8 mouse cellular contexts compared by ENCODE assay signal in genomic region chr4:155121915-155122443, GRCm38 (mm10). TPM values are rescaled to one million over a fixed set of nuclear protein-coding genes. Genes with fewer than 3 reads are reported as not detected.
DNase-seq lines count a peak whose midpoint lies in the region; ATAC-seq lines count a peak whose summit lies in the region.

No protein-coding gene starts in this region.

- H3K9ac ChIP-seq in heart, embryonic 16.5 days (ENCODE audit: low read length) = peak overlapping the region; percentile 7; the same call in 1 of the 2 replicates
- peak overlapping the region; percentile 39 for H3K9ac ChIP-seq in embryonic facial prominence, embryonic 12.5 days
- no peak overlapping the region for H3K9ac ChIP-seq in hindbrain, embryonic 13.5 days
- H3K9ac ChIP-seq in midbrain, embryonic 16.5 days (ENCODE audit: low read depth, low read length) = peak overlapping the region; percentile 42; the same call in 1 of the 2 replicates

- 61% methylated on average over 6 of the region's 6 CpGs for WGBS in heart, embryonic 16.5 days
- 70% methylated on average over 6 of the region's 6 CpGs for WGBS in embryonic facial prominence, embryonic 12.5 days
- 90% methylated on average over 6 of the region's 6 CpGs for WGBS in hindbrain, embryonic 13.5 days
- whole genome bisulfite sequencing in midbrain, embryonic 16.5 days = 78% methylated on average over 6 of the region's 6 CpGs

- peak overlapping the region; percentile 33; the same call in 1 of the 2 replicates for H3K4me2 ChIP-seq in heart, embryonic 16.5 days (ENCODE audit: low read depth, low read length)
- 0 out of 2 replicates have a peak overlapping the region, but pooled peaks have one; percentile 30 for H3K4me2 ChIP-seq in embryonic facial prominence, embryonic 12.5 days (replicated peaks)
- 0 out of 2 replicates have a peak overlapping the region, but pooled peaks have one; percentile 21 for H3K4me2 ChIP-seq in hindbrain, embryonic 13.5 days
- no peak overlapping the region; the same call in 1 of the 2 replicates for H3K4me2 ChIP-seq in midbrain, embryonic 16.5 days (ENCODE audit: low read length)

- DNase-seq in heart, adult 8-10 months (ENCODE audit: low spot score) = no peak
- no peak for DNase-seq in testis, postnatal 10 days (ENCODE audit: low spot score)
- DNase-seq in embryo, embryonic 9.5 days (ENCODE audit: extremely low spot score) = no peak
- DNase-seq in gastrocnemius, postnatal 25 days = no peak

- H3K36me3 ChIP-seq in heart, embryonic 16.5 days (ENCODE audit: control insufficient read depth, insufficient read depth) = no peaks in the 10 kb centered on the region
- no peaks in the 10 kb centered on the region for H3K36me3 ChIP-seq in embryonic facial prominence, embryonic 12.5 days
- no peaks in the 10 kb centered on the region for H3K36me3 ChIP-seq in hindbrain, embryonic 13.5 days
- no peaks in the 10 kb centered on the region for H3K36me3 ChIP-seq in midbrain, embryonic 16.5 days (ENCODE audit: control insufficient read depth, insufficient read depth, low read length)

- H3K27ac ChIP-seq in heart, embryonic 16.5 days (ENCODE audit: low read length) = peak overlapping the region; percentile 78
- H3K27ac ChIP-seq in embryonic facial prominence, embryonic 12.5 days = peak overlapping the region; percentile 94
- H3K27ac ChIP-seq in hindbrain, embryonic 13.5 days = peak overlapping the region; percentile 77
- 0 out of 2 replicates have a peak overlapping the region, but pooled peaks have one; percentile 43 for H3K27ac ChIP-seq in midbrain, embryonic 16.5 days (ENCODE audit: low read length)

- ATAC-seq in heart, embryonic 16.5 days (replicated peaks; ENCODE audit: extremely low read depth, insufficient read depth, low FRiP score) = no peak; the same call in 1 of the 2 replicates
- ATAC-seq in embryonic facial prominence, embryonic 12.5 days (ENCODE audit: insufficient number of reproducible peaks, insufficient read depth, low FRiP score, low TSS enrichment) = peak; percentile 12
- peak; percentile 8; the same call in 1 of the 2 replicates for ATAC-seq in hindbrain, embryonic 13.5 days (ENCODE audit: low FRiP score)
- ATAC-seq in midbrain, embryonic 16.5 days = peak; percentile 12; the same call in 1 of the 2 replicates

- peaks cover 41% of the 10 kb centered on the region for H3K4me1 ChIP-seq in heart, embryonic 16.5 days (ENCODE audit: control insufficient read depth, insufficient read depth, low read length)
- peaks cover 27% of the 10 kb centered on the region for H3K4me1 ChIP-seq in embryonic facial prominence, embryonic 12.5 days
- peaks cover 48% of the 10 kb centered on the region for H3K4me1 ChIP-seq in hindbrain, embryonic 13.5 days (replicated peaks)
- peaks cover 14% of the 10 kb centered on the region for H3K4me1 ChIP-seq in midbrain, embryonic 16.5 days (ENCODE audit: control insufficient read depth, insufficient read depth, low read length)

- H3K4me3 ChIP-seq in heart, embryonic 16.5 days (ENCODE audit: low read length) = no peak overlapping the region
- H3K4me3 ChIP-seq in embryonic facial prominence, embryonic 12.5 days = no peak overlapping the region
- H3K4me3 ChIP-seq in hindbrain, embryonic 13.5 days = no peak overlapping the region
- H3K4me3 ChIP-seq in midbrain, embryonic 16.5 days (ENCODE audit: low read depth, low read length) = no peak overlapping the region

- H3K27me3 ChIP-seq in heart, embryonic 16.5 days (ENCODE audit: control insufficient read depth, insufficient read depth, low read length) = no peaks in the 10 kb centered on the region
- no peaks in the 10 kb centered on the region for H3K27me3 ChIP-seq in embryonic facial prominence, embryonic 12.5 days
- H3K27me3 ChIP-seq in hindbrain, embryonic 13.5 days = no peaks in the 10 kb centered on the region
- H3K27me3 ChIP-seq in midbrain, embryonic 16.5 days (ENCODE audit: control insufficient read depth, insufficient read depth, low read depth, low read length) = no peaks in the 10 kb centered on the region

- no peaks in the 10 kb centered on the region for H3K9me3 ChIP-seq in heart, embryonic 16.5 days (replicated peaks; ENCODE audit: control insufficient read depth, low read length)
- no peaks in the 10 kb centered on the region for H3K9me3 ChIP-seq in embryonic facial prominence, embryonic 12.5 days
- no peaks in the 10 kb centered on the region for H3K9me3 ChIP-seq in hindbrain, embryonic 13.5 days
- H3K9me3 ChIP-seq in midbrain, embryonic 16.5 days (replicated peaks; ENCODE audit: control insufficient read depth, low read length, poor library complexity, severe bottlenecking) = no peaks in the 10 kb centered on the region

RNA-seq across cellular contexts. Expression of gene Morn1, which starts 35.6 kb away (rescaled TPM):
- 1.8 and 3.0 TPM in 2 replicates for polyA plus RNA-seq in heart, embryonic 16.5 days (2015; fragmentation: Nextera tagmentation; extraction: Ambion mirVana)
- total RNA-seq in heart, adult 8-10 months (2022) = 1 to 10 TPM in 3 of 4 experiments, under 1 TPM in 1; 0.60 to 4.4 (median 1.8) TPM
- polyA plus RNA-seq in embryonic facial prominence, embryonic 12.5 days (2016; fragmentation: Nextera tagmentation; extraction: Ambion mirVana) = 5.1 and 7.7 TPM in 2 replicates
- polyA plus RNA-seq in hindbrain, embryonic 13.5 days (2015; fragmentation: Nextera tagmentation; extraction: Ambion mirVana) = 7.1 and 8.0 TPM in 2 replicates
- polyA plus RNA-seq in midbrain, embryonic 16.5 days (2015; fragmentation: Nextera tagmentation; extraction: Ambion mirVana) = 7.3 and 8.9 TPM in 2 replicates
- 1 to 10 TPM; 2.2 to 2.4 TPM for total RNA-seq in gastrocnemius, postnatal 25 days (2021)

RNA-seq across cellular contexts. Expression of gene Rer1, which starts 35.8 kb away (rescaled TPM):
- polyA plus RNA-seq in heart, embryonic 16.5 days (2015; fragmentation: Nextera tagmentation; extraction: Ambion mirVana) = 116 and 138 TPM in 2 replicates
- 10 to 100 TPM; 64.2 to 73.4 (median 68.4) TPM for total RNA-seq in heart, adult 8-10 months (2022)
- polyA plus RNA-seq in embryonic facial prominence, embryonic 12.5 days (2016; fragmentation: Nextera tagmentation; extraction: Ambion mirVana) = 139 and 143 TPM in 2 replicates
- 123 and 132 TPM in 2 replicates for polyA plus RNA-seq in hindbrain, embryonic 13.5 days (2015; fragmentation: Nextera tagmentation; extraction: Ambion mirVana)
- polyA plus RNA-seq in midbrain, embryonic 16.5 days (2015; fragmentation: Nextera tagmentation; extraction: Ambion mirVana) = 121 and 124 TPM in 2 replicates
- total RNA-seq in gastrocnemius, postnatal 25 days (2021) = 10 to 100 TPM; 44.8 to 51.3 TPM

RNA-seq across cellular contexts. Expression of gene Pex10, which starts 55.2 kb away (rescaled TPM):
- 17.3 and 18.0 TPM in 2 replicates for polyA plus RNA-seq in heart, embryonic 16.5 days (2015; fragmentation: Nextera tagmentation; extraction: Ambion mirVana)
- total RNA-seq in heart, adult 8-10 months (2022) = 10 to 100 TPM; 18.5 to 26.0 (median 22.6) TPM
- polyA plus RNA-seq in embryonic facial prominence, embryonic 12.5 days (2016; fragmentation: Nextera tagmentation; extraction: Ambion mirVana) = 23.3 and 23.7 TPM in 2 replicates
- 18.6 and 24.2 TPM in 2 replicates for polyA plus RNA-seq in hindbrain, embryonic 13.5 days (2015; fragmentation: Nextera tagmentation; extraction: Ambion mirVana)
- polyA plus RNA-seq in midbrain, embryonic 16.5 days (2015; fragmentation: Nextera tagmentation; extraction: Ambion mirVana) = 22.2 and 22.8 TPM in 2 replicates
- total RNA-seq in gastrocnemius, postnatal 25 days (2021) = 10 to 100 TPM; 11.3 to 14.6 TPM

Comparison
In these comparisons a context has a peak if more than half of its experiments do, and no peak if none do; other contexts are left out.
1. H3K27ac ChIP-seq: peak in every context shown above with its lines; median percentile 94 in embryonic facial prominence, embryonic 12.5 days; 78 in heart, embryonic 16.5 days; 77 in hindbrain, embryonic 13.5 days; 43 in midbrain, embryonic 16.5 days.